Mouse (Mus musculus): ENCODE measurements around the gene Nln. TPM values are rescaled to one million over a fixed set of nuclear protein-coding genes. Genes with fewer than 3 reads are reported as not detected.

Gene Nln
- polyA plus RNA-seq, 1 experiment from 2014 or later = 22.2 TPM

DNA sequence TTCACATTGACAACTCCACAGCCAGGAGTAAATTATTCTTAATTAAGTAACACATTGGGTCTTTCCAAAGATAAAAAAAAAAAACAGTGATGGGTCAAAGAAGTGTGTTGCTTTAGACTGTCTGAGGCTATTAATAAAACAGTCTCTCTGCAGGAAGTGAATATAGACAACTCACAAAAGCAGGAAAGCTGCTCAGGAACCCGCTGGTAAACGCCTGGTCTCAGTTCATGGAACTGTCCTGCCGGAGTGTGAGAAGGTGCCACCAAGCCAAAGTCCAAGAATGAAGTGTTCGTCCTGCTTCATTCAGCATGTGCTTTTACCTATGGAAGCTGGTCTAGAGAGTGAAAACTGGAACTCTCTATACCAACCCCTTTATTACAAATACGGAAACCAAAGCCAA lies 129.0 kb downstream of the Nln start:
- Histone ChIP-seq H3K9me3 (no peaks in the 10 kb centered on the region), H3K27ac (no peak overlapping the region), H3K4me3 (no peak overlapping the region), H3K36me3 (0 out of 2 replicates have a peak, but pooled peaks cover 2% of the 10 kb centered on the region), H3K27me3 (ENCODE audit: insufficient read depth, poor library complexity, severe bottlenecking) (no peaks in the 10 kb centered on the region), H3K4me1 (peaks cover 10% of the 10 kb centered on the region)
- no peak for DNase-seq (ENCODE audit: low spot score)
- WGBS = 81% methylated on average over 5 of the region's 5 CpGs

DNA sequence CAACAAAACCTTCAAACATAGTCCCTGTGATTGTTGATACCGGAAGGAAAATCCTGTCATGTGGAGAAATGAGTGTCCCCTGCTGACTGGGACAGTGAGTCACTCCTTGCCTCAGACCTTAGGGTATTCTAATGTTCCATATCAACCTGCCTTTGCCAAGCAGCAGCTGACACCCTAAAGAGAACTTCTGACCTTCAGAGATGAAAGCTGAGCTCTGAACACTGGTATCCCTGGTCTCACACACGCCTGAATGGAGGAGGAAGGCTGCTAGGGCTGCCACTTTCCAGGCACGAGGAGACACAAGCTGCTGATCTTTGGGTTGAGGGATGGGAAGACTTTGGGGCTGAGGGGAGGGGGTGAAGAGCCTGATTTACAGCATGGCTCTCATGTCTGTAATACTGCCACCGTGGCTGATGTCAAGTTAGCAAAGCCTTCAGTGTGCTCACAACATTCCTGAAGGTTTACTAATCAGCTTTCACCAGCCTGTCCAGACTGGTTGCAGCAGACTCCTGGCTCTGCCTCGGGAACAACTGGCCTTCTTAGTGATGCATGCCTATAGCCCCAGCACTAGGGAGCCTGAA lies 131.0 kb downstream of the Nln start:
- H3K27ac ChIP-seq = peak overlapping the region; percentile 71
- no peak overlapping the region for H3K4me3 ChIP-seq
- 0 out of 2 replicates have a peak, but pooled peaks cover 2% of the 10 kb centered on the region for H3K36me3 ChIP-seq
- 31% methylated on average over 5 of the region's 5 CpGs for WGBS
- peaks cover 14% of the 10 kb centered on the region for H3K4me1 ChIP-seq
- peak; percentile 82 for DNase-seq (ENCODE audit: low spot score)
- H3K9me3 ChIP-seq = no peaks in the 10 kb centered on the region
- H3K27me3 ChIP-seq (ENCODE audit: insufficient read depth, poor library complexity, severe bottlenecking) = no peaks in the 10 kb centered on the region

DNA sequence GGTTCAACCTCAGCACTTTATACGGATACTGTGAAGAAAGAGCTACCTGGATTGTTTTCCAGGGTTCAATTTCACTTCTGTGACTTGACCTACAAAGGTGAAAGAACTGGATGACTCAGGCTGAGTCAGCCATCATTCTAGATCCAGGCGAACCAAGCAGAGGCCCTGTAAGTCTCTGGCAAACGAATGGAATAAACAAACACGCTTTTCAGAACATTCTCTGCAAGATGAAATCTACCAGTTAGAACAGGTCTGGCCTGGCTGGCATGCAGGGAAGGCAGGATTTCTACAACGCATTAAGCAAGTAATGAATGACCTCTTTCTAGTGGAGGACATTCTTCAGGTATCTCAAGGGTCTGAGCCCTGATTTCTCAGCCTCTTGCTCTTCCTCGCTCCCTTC lies 131.6 kb downstream of the Nln start:
- Histone ChIP-seq H3K36me3 (0 out of 2 replicates have a peak, but pooled peaks cover 2% of the 10 kb centered on the region), H3K4me1 (peaks cover 14% of the 10 kb centered on the region), H3K27ac (peak overlapping the region; percentile 71), H3K9me3 (no peaks in the 10 kb centered on the region), H3K27me3 (ENCODE audit: insufficient read depth, poor library complexity, severe bottlenecking) (no peaks in the 10 kb centered on the region), H3K4me3 (no peak overlapping the region)
- no peak for DNase-seq (ENCODE audit: low spot score)
- WGBS = 63% methylated on average over 6 of the region's 6 CpGs

DNA sequence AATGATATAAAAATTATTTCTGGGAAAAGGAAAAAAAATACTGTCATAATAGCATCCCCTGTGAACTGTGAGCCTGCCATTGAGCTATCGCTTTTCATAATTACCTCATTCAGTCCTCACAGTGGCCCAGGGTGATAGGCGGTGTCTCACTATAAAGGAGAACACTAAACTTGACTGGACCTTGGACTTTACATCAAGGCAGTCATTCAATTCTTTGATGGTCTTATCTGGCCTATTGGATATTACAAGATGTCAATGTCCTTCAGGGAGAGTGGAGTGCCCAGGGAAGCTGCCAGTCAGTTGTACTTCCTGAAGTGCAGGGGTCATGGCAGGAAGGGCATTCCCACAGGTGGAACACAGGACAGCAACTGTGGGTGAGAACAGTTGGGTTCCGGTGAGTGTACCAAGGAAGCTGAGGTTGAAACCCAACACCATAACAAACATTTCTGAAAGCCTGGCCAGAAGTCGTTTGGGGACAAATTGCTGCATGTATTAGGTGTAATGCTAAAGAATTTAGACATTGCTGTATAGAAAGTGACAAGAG lies 133.2 kb downstream of the Nln start:
- Histone ChIP-seq H3K27me3 (ENCODE audit: insufficient read depth, poor library complexity, severe bottlenecking) (no peaks in the 10 kb centered on the region), H3K27ac (no peak overlapping the region), H3K4me3 (no peak overlapping the region), H3K36me3 (no peaks in the 10 kb centered on the region), H3K9me3 (no peaks in the 10 kb centered on the region), H3K4me1 (peaks cover 14% of the 10 kb centered on the region)
- DNase-seq (ENCODE audit: low spot score) = no peak
- WGBS = 80% methylated on average over 4 of the region's 4 CpGs

DNA sequence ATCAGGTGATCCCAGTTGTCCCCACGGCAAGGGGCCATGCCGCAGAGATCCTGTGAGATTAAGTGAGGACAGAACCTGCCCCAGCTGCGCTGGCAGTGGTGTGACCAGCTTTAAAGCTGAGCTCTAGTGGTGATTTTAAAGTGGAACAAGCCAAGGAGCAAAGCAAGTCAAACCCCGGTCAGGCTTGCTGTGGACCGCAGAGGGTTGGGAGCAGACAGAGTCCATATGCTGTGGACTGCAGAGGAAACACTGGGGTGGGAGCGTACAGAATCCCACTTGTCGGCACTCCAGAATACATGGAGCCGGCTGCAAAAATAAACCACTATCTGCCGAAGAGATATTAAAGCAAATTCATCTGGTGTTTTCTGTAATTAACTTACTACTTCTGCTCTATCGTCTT lies 134.3 kb downstream of the Nln start:
- 63% methylated on average over 10 of the region's 10 CpGs for WGBS
- no peak for DNase-seq (ENCODE audit: low spot score)
- Histone ChIP-seq H3K27ac (no peak overlapping the region), H3K4me1 (peaks cover 17% of the 10 kb centered on the region), H3K9me3 (no peaks in the 10 kb centered on the region), H3K36me3 (no peaks in the 10 kb centered on the region), H3K27me3 (ENCODE audit: insufficient read depth, poor library complexity, severe bottlenecking) (no peaks in the 10 kb centered on the region), H3K4me3 (no peak overlapping the region)

DNA sequence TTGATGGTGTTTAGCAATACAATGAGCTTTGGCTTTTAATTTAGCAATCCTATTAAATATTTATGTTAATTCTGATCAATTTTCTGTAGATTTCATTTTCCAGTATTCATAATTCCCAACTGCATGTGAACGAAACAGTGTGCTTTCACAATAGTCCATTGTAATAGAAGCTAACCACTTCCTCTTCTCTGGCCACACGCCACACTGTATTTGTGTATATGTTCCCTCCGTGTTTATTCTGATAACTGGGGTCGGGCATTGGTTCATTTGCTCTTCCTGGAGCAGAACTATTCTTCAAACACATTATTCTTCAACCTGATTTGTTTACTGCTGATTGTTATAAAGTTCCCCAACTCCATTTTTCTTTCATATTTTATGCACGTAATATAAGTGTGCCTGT lies 135.4 kb downstream of the Nln start:
- no peak overlapping the region for H3K27ac ChIP-seq
- H3K4me1 ChIP-seq = peaks cover 22% of the 10 kb centered on the region
- no peaks in the 10 kb centered on the region for H3K27me3 ChIP-seq (ENCODE audit: insufficient read depth, poor library complexity, severe bottlenecking)
- H3K4me3 ChIP-seq = no peak overlapping the region
- 69% methylated on average over 5 of the region's 5 CpGs for WGBS
- H3K36me3 ChIP-seq = no peaks in the 10 kb centered on the region
- H3K9me3 ChIP-seq = no peaks in the 10 kb centered on the region
- no peak for DNase-seq (ENCODE audit: low spot score)

Other genes starting within 250 kb of the Nln start
- 9.7 and 11.2 TPM in 2 replicates for gene Erbin, start 189.1 kb downstream of the Nln start, polyA plus RNA-seq (2016; fragmentation: Nextera tagmentation; extraction: Ambion mirVana)
- gene Sgtb, start 127 bp upstream of the Nln start, polyA plus RNA-seq (2016; fragmentation: Nextera tagmentation; extraction: Ambion mirVana) = 3.1 and 4.1 TPM in 2 replicates
- gene Trappc13, start 68.9 kb upstream of the Nln start, polyA plus RNA-seq (2016; fragmentation: Nextera tagmentation; extraction: Ambion mirVana) = 60.6 and 64.6 TPM in 2 replicates
- gene Trim23, start 69.2 kb upstream of the Nln start, polyA plus RNA-seq (2016; fragmentation: Nextera tagmentation; extraction: Ambion mirVana) = 14.9 and 16.5 TPM in 2 replicates
- 52.7 and 67.9 TPM in 2 replicates for gene Cenpk, start 119.0 kb upstream of the Nln start, polyA plus RNA-seq (2016; fragmentation: Nextera tagmentation; extraction: Ambion mirVana)
- 10.6 and 11.3 TPM in 2 replicates for gene Ppwd1, start 119.2 kb upstream of the Nln start, polyA plus RNA-seq (2016; fragmentation: Nextera tagmentation; extraction: Ambion mirVana)
- gene Adamts6, start 178.2 kb upstream of the Nln start, polyA plus RNA-seq (2016; fragmentation: Nextera tagmentation; extraction: Ambion mirVana) = 3.1 and 4.4 TPM in 2 replicates

Data from heart, embryonic 10.5 days (tissue).